Mouse (Mus musculus): ENCODE measurements around the gene Trim60.

The Trim60 gene

DNA sequence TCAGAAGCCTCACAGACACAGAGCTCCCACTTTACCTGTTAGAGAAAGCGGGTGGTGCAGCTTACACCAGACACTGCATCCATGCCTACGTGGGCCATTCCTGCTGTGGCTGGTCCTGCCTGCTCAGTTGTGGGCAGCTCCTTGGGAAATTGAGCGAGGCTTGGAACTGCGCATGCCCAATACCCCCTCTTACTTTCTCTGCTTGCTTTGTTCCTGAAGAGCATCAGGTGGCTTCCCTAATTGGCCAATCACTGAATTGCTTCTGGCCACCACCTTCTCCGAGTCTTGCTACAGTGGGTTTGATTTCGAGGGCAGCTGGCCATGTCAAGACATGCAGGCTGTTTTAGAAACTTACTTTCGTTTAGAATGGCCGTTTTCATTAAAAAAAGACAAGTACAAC, at the start of gene Trim60, which contains the start of gene Trim61:
TSS of gene Trim60 (minus strand) at position 162 of the 400 bp plus-strand sequence.
TSS of gene Trim61 (minus strand) at position 101 of the 400 bp plus-strand sequence.
- in situ Hi-C loops (cut with MboI, MseI), result loop anchor here (25.0 kb wide), 1 partner anchor 1419 kb away; no protein-coding TSS in a partner anchor

DNA sequence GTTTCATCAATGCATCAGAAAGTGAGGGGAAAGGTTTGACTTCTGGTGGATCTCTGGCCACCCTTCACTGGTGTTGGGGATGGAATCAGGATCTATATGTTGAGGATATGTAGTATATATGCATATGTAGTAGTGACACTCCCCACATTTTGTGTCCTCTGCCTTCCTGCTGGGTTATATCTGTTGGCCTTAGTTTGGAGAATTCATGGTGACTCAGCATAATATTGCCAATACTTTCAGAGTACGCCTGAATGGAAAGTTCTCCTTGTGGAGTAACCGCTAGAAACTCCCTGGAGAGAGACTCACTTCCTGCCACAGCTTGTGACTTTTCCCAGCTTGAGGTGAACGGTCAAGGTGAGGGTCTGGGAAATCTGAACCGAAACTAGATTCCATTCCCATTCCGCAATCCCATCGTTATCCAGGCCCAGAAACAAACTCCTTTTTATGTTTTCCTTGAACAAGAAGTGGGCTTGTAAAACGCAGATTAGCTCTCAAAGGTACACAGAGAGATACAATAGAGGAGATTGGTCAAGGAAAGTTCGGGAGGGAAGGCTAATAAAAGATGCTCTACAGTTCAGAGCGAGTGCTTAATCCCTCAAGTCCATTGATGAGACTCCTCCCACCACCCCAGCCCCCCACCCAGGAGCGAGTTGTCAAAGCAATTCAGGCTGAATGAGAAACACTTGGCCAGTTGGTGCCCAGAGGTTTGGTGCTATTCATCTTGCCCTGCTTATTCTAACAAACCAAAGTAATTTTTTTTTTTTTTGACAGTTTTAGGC, 49.5 kb upstream of the Trim60 start:
- in situ Hi-C loops (cut with MboI, MseI), result no loop called here

- in situ Hi-C loops (cut with MboI, MseI), result no loop called here
Observed at GRCm38 (mm10) chr8:65067031-65067430, 48.6 kb upstream of the Trim60 start.

DNA sequence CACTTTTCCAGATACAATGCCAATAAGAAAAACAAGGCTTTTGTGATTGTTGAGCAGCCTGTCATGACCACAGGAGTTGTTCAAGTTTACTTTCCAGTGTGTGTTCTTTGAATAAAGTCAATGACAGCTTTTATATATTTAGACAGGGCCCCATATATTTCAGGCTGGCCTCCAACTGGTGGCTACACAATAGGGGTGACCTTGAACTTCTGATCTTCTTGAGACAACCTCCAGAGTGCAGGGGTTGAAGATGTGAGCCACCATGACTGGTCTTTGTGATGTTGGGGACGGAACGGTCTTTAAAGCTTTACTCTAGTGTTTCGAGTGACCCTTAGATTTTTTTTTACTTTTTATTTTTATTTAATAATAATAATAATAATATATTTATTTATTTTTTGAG, 47.2 kb upstream of the Trim60 start:
- in situ Hi-C loops (cut with MboI, MseI), result no loop called here

DNA sequence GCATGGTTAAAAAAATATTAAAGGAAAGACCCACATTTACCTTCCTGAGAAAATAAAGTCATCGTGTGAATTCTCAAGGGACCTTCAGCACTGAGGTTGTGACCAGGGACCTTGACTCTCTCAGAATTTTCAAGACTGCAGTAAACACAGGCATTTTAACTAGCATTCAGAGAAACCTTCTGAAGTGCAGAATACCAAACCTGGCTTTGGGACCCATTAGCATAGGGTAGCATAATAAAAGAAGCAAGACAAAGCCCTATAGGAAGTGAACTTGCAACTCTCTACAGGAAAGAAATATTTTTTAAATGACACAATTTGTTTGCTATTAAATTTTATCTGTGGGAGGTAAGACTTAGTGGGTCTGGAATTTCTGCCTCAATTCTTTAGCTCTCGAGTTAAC, 45.7 kb upstream of the Trim60 start:
- in situ Hi-C loops (cut with MboI, MseI), result no loop called here

DNA sequence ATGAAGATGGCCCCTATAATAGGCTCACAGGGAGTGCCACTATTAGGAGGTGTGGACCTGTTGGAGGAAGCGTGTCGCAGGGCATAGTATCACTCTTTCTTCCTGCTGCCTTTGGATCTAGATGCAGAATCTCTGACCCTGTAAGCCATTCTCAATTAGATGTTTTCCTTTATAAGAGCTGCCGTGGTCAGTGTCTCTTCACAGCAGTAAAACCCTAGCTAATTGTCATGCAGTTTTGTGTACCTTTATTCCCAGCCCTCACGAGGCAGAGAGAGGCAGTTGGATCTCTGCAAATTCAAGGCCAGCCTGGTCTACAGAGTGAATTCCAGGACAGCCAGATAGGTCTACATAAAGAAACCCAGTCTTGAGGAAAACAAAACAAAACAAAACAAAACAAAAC, 43.8 kb upstream of the Trim60 start:
- in situ Hi-C loops (cut with MboI, MseI), result no loop called here

GRCm38 (mm10) chr8:65056722-65057121, 38.3 kb upstream of the Trim60 start:
- in situ Hi-C loops (cut with MboI, MseI), result no loop called here

DNA sequence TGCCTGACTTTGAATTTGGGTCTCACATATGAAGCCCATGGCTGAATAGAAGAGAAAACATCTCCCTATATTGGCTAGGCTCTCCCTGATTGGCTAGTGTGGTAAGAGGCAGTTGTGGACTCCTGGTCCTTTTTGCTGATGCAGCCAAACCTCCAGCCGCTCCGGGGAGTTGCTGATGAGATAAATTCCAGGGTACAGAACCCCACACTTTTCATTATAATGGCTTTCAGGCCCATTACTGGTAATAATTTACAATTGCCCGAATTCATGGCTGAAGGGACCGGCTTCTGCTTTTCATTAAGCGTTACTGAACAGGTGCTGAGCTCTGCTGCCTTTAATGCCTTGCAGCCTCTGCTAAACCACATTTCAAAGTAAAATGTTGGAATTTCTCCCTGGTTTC, 35.6 kb upstream of the Trim60 start:
- in situ Hi-C loops (cut with MboI, MseI), result no loop called here

DNA sequence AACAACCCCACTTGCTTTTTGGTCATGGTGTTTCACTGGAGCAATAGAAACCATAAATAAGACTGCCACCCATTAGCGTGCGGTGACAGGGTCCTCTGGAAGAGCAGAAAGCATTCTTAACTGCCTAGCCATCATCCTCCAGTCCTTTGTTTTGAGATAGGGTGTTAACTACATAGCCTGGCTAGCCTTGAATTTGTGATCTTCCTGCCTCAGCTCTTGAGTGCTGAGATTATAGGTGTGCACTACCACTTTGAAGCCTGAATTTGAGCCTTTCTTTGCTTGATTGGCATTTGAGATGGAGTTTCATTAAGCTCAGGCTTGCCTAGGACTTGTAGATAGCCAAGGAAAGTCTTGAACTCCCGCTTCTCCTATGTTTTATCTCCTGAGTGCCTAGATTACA, 35.2 kb upstream of the Trim60 start:
- in situ Hi-C loops (cut with MboI, MseI), result no loop called here

- in situ Hi-C loops (cut with MboI, MseI), result no loop called here
Observed at GRCm38 (mm10) chr8:65047801-65048200, 29.4 kb upstream of the Trim60 start.

DNA sequence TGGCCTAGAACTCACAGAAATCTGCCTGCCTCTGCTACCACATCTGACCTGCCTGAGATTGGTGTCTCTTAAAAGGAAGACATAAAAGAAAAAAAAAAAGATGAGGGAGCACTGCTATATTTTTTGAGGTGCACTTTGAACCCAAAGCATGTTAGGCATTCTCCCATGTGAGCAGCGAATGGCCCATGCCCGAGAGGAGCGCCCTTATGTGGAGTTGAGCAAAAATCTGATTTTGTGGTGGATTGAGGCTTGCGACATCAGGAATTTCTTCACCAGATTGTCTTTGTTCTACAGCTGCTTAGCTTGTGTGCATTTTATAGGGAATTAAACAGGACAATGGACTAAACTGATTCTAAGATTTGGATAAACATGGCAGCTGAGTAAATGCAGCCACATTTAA, 28.8 kb upstream of the Trim60 start:
- in situ Hi-C loops (cut with MboI, MseI), result no loop called here

DNA sequence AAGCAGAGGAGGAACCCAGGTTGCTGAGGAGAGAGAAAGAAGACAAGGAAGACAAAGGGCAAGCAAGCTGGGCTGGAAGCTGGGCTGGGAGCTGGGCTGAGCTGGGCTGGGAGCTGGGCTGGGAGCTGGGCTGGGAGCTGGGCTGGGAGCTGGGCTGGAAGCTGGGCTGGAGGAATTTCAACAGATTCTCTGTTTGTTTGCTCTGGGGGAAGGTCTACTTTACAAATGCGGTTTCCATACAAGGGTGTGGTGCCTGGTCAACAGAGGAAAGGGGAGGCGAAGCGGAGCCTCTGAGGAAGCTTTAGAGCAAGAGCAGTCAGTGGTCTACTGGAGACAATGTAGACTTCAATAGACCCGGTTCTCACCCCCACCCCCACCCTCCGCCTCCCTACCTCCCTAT, 28.2 kb upstream of the Trim60 start:
- in situ Hi-C loops (cut with MboI, MseI), result no loop called here

GRCm38 (mm10) chr8:65037117-65037533, 18.7 kb upstream of the Trim60 start, which contains the start of gene Apela:
Gene Apela (minus strand): TSS chr8:65037336.
- in situ Hi-C loops (cut with MboI, MseI), result no loop called here

- in situ Hi-C loops (cut with MboI, MseI), result no loop called here
Observed at GRCm38 (mm10) chr8:65034136-65034535, 15.8 kb upstream of the Trim60 start.

DNA sequence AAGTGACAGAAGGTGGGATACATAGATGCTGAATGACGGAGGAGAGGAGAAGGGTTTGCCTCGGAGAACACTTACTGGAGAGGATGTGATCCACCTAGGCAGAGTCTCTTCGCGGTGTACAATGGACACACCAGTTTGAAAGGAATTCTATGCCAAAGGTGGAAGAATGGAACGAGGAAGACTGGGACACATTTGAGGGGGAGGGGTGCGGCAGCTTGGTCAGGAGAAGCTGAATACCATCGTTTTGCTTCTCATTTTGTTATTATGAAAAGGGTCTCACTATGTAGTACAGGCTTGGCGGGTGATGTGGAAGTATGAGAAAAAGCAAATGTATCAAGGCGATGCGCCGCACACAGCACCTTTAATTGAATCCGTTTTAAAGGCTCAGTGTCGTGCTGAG, 14.7 kb upstream of the Trim60 start:
- in situ Hi-C loops (cut with MboI, MseI), result no loop called here

DNA sequence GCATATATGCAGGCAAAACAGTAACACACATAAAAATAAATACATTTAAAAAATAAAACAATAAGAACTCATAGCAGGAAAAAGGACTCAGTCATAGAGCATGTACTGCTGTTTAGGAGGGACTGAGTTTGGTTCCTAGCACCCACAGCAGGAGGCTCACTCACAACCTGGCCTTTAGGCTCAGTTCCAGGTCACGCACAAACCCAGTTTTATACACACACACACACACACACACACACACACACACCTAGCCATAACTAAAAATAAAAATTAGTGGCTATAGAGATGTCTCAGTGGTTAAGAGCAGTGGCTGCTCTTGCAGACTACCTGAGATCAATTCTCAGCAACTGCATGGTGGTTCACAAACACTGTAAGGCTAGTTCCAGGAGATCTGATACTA, 13.7 kb upstream of the Trim60 start:
- in situ Hi-C loops (cut with MboI, MseI), result no loop called here

DNA sequence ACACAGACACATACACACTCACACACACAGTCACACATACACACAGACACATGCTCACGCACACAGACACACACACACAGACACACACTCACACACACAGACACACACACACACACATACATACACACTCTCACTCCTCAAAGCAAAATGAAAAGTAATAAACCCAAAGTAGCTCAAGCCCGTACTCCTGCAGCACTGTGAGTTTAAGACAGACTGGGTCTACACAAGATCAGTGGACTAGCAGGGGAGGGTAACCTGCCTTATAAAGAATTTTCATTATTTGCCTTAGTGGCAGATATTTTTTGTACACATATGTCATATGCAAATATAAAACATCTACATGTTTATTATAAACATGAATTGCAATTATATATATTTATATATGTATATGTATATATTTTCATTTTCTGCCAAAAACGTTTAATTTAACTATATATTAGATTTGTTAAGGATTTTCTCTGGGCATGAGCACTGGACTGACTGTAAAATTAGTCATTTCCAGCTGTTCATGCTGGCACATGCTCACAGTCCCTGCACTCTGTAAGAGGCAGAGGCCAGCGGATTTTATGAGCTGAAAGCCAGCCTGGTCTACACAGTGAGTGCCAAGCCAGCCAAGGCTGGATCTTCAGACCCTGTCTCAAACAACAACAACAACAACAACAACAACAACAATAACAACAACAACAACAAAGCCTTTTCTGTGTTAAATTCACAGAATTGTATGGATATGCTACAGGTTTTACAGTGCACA, 12.5 kb upstream of the Trim60 start:
- in situ Hi-C loops (cut with MboI, MseI), result no loop called here

GRCm38 (mm10) chr8:65029776-65030175, 11.4 kb upstream of the Trim60 start:
- in situ Hi-C loops (cut with MboI, MseI), result loop anchor here (5.0 kb wide), 1 partner anchor 78 kb away; no protein-coding TSS in a partner anchor

- in situ Hi-C loops (cut with MboI, MseI), result loop anchor here (5.0 kb wide), 1 partner anchor 78 kb away; no protein-coding TSS in a partner anchor
Observed at GRCm38 (mm10) chr8:65028959-65029686, 10.7 kb upstream of the Trim60 start.

DNA sequence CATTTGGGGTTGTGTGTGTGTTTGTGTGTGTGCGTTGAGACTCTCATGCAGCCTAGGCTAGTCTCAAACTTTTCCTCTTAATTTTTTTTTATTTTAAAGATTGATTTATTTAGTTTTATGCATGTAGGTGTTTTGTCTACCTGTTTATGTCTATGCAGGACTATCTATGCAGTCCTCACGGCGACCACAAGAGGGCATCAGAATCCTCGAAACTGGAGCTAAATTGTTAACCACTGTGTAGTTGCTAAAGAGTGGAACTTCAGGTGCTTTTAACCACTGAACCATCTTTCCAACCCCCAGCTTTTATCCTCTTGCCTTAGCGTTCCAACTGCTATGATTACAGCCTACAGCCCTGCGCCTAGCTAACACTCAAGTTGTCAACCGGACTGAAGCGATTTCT, 4.1 kb upstream of the Trim60 start:
- in situ Hi-C loops (cut with MboI, MseI), result loop anchor here (25.0 kb wide), 1 partner anchor 1415 kb away; no protein-coding TSS in a partner anchor

- in situ Hi-C loops (cut with MboI, MseI), result loop anchor here (25.0 kb wide), 1 partner anchor 1430 kb away; no protein-coding TSS in a partner anchor
Observed at GRCm38 (mm10) chr8:65007616-65008015, 10.8 kb downstream of the Trim60 start.

Measured in regulatory T cell (primary cell).